Mouse (Mus musculus) liver, embryonic 14.5 days (tissue): ENCODE measurements around the gene Gm49366. TPM values are rescaled to one million over a fixed set of nuclear protein-coding genes. Genes with fewer than 3 reads are reported as not detected.
A peak's percentile ranks its signal among the peaks of the same experiment; 100 is the strongest.
"Not testable (repeated sequence)": the region's sequence is repeated elsewhere in the genome, so short reads cannot be mapped to it uniquely, and the experiment has no call there.

Source experiments
- ATAC-seq: fragments of 200-750 bp; cut with Nextera tagmentation; 2 replicates; pipeline ENCODE4 v1.8.0; 2017; ENCODE audit warnings: moderate number of reproducible peaks, mild to moderate bottlenecking, moderate library complexity; ENCODE audit not compliant: insufficient read depth
- DNase-seq, 3 experiments: peaks; one replicate each; pipeline ENCODE4 v3.0.0-alpha.2; 2012 to 2013; ENCODE audit warnings: low read depth in 3 of 3, low spot score in 3 of 3
- H3K27ac ChIP-seq: fragments of 300-500 bp; sonication (generic); 2 replicates; pipeline ENCODE4 v1.5.1; 2014; ENCODE audit warnings: moderate library complexity, mild to moderate bottlenecking, control low read depth, inconsistent platforms
- H3K27me3 ChIP-seq: fragments of 300-500 bp; sonication (generic); 2 replicates; pipeline ENCODE4 v1.6.1; 2014; ENCODE audit warnings: mild to moderate bottlenecking, low read length, moderate library complexity; ENCODE audit not compliant: control insufficient read depth, insufficient read depth
- H3K36me3 ChIP-seq: fragments of 300-500 bp; sonication (generic); replicated peaks from 2 replicates; pipeline ENCODE4 v1.6.1; 2014; ENCODE audit warnings: low read depth; ENCODE audit not compliant: control insufficient read depth, insufficient read depth
- H3K4me1 ChIP-seq, 2 experiments: fragments of 200-500 bp in 1 of 2; fragments of 300-500 bp in 1 of 2; sonication (generic) in 1 of 2; replicated peaks; 2 replicates each; pipeline ENCODE4 v1.6.1; 2012 to 2014; ENCODE audit warnings: antibody characterized with exemption in 1 of 2, inconsistent platforms in 1 of 2, low read length in 1 of 2; ENCODE audit not compliant: control insufficient read depth in 2 of 2, insufficient read depth in 2 of 2
- H3K4me2 ChIP-seq: fragments of 300-500 bp; sonication (generic); 2 replicates; pipeline ENCODE4 v1.6.1; 2014; ENCODE audit warnings: low read depth, mild to moderate bottlenecking, control low read depth, moderate library complexity
- H3K4me3 ChIP-seq, 2 experiments: fragments of 200-500 bp in 1 of 2; fragments of 300-500 bp in 1 of 2; sonication (generic) in 1 of 2; 2 replicates each; pipeline ENCODE4 v1.5.1; 2012 to 2014; ENCODE audit warnings: low read depth in 2 of 2, low read length in 2 of 2, mild to moderate bottlenecking in 2 of 2, control low read depth in 1 of 2, inconsistent platforms in 1 of 2, moderate library complexity in 1 of 2; ENCODE audit not compliant: insufficient read depth in 1 of 2
- H3K9ac ChIP-seq: fragments of 300-500 bp; sonication (generic); replicated peaks from 2 replicates; pipeline ENCODE4 v1.6.1; 2014; ENCODE audit warnings: mild to moderate bottlenecking, control low read depth, moderate library complexity
- H3K9me3 ChIP-seq: fragments of 300-500 bp; sonication (generic); 2 replicates; pipeline ENCODE4 v1.6.1; 2016; ENCODE audit warnings: low read length, mixed read lengths; ENCODE audit not compliant: control insufficient read depth
- CTCF ChIP-seq: IDR thresholded peaks from 2 replicates; pipeline ENCODE4 v1.5.1; 2016; ENCODE audit warnings: antibody characterized with exemption, low read depth, control low read depth
- EP300 ChIP-seq: IDR thresholded peaks from 2 replicates; pipeline ENCODE4 v1.6.1; 2016; ENCODE audit warnings: antibody characterized with exemption, low read depth
- WGBS: fragments of 180-500 bp; shearing (Covaris S2); extraction: QIAGEN DNeasy Blood & Tissue Kit; methylation state at CpG from one replicate; pipeline ENCODE4 v1.1.7; 2014; ENCODE audit not compliant: insufficient replicate concordance; 5-methylcytosine and 5-hydroxymethylcytosine counted together
- polyA plus RNA-seq, 2 experiments: library from polyadenylated mRNA; depleted of rRNA in 1 of 2; stranded (reverse) in 1 of 2; unstranded in 1 of 2; fragments of >200 nt; fragmentation: Nextera tagmentation in 1 of 2; extraction: Ambion mirVana in 1 of 2; gene quantifications; 2 replicates each; pipeline versions ENCODE4 v1.2.1 to v1.2.3; 2012 to 2014

Gene Gm49366
- polyA plus RNA-seq, 2 experiments: not detected

DNA sequence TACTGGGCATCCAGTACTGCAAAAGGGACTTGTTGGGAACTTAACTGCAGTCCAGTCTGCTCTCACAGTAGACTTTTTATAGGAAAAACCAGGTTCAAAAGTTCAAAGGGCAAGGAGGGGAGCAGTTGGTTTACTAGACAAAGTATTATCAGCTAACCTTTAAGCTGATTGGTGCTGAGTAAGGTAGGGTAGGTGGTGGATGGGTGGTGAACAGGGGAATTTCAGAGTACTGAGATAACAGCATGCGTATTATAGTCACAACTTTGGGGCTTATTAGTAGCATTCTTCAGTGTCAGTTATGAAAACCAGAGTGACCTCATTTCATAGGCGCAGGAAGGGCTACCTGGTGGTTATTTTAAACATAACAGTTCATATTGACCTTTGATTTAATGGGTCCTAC, 60.9 kb downstream of the Gm49366 start:
- WGBS: 45% methylated on average over 2 of the region's 2 CpGs
- TF ChIP-seq CTCF (no peak), EP300 (no peak)
- Histone ChIP-seq H3K9me3 (no peaks in the 10 kb centered on the region), H3K4me2 (no peak overlapping the region), H3K36me3 (no peaks in the 10 kb centered on the region), H3K27me3 (no peaks in the 10 kb centered on the region; the same call in 1 of the 2 replicates), H3K9ac (no peak overlapping the region), H3K4me3 (no peak overlapping the region), H3K4me1 (peaks cover 2 to 9% of the 10 kb centered on the region in 2 experiments; a peak in 2 of 4 replicates), H3K27ac (no peak overlapping the region)
- ATAC-seq: peak; percentile 48; the same call in 1 of the 2 replicates
- DNase-seq: no peak

- ATAC-seq (no peak), DNase-seq (no peak)
- peak overlapping the region; percentile 83; the same call in 1 of the 2 replicates for H3K4me2 ChIP-seq
- TF ChIP-seq CTCF (no peak), EP300 (no peak)
- no peaks in the 10 kb centered on the region; the same call in 1 of the 2 replicates for H3K27me3 ChIP-seq
- H3K9ac ChIP-seq: no peak overlapping the region
- 67% methylated on average over 1 of the region's 1 CpGs for WGBS
- no peaks in the 10 kb centered on the region for H3K36me3 ChIP-seq
- H3K9me3 ChIP-seq: no peaks in the 10 kb centered on the region
- H3K4me1 ChIP-seq: peaks cover 2 to 9% of the 10 kb centered on the region in 2 experiments; a peak in 2 of 4 replicates
- H3K4me3 ChIP-seq: no peak overlapping the region
- H3K27ac ChIP-seq: no peak overlapping the region
Measured at GRCm38 (mm10) chr12:84100071-84100470, 61.3 kb downstream of the Gm49366 start.

GRCm38 (mm10) chr12:84100604-84101492, 62.1 kb downstream of the Gm49366 start, which contains the start of gene Acot6:
TSS of gene Acot6 (plus strand) at chr12:84100654.
- Histone ChIP-seq H3K9ac (peak within 1 kb of the TSS; percentile 57), H3K4me3 (peak within 1 kb of the TSS; percentile 52 to 60), H3K4me2 (peak within 1 kb of the TSS; percentile 83)
- ATAC-seq: peak; percentile 60
- WGBS: under 1% methylated on average over 63 of the region's 80 CpGs
- not testable (repeated sequence) for H3K27ac ChIP-seq, H3K27me3 ChIP-seq, H3K36me3 ChIP-seq, H3K9me3 ChIP-seq, H3K4me1 ChIP-seq
- peak in 1 of 3 experiments; percentile 36 for DNase-seq

DNA sequence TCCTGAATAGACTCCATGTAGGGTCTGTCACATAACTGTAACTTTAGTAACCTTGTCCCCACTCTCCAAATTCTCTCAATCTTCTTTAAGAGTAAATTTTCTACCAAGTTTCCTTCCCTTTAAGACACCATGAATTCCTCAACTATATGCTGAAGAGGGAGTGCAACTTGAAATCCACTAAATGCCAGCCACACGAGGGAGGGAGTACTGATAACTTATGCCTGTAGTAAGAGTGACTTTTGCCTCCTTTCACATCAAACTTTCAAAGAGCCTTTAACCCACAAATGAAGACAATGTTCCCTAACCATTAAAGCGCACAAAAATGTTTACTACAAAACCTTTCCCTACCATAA, 62.7 kb downstream of the Gm49366 start:
- Histone ChIP-seq H3K4me1 (peaks cover 2 to 9% of the 10 kb centered on the region in 2 experiments; a peak in 2 of 4 replicates), H3K36me3 (no peaks in the 10 kb centered on the region), H3K9me3 (no peaks in the 10 kb centered on the region), H3K4me3 (peak overlapping the region; percentile 52 to 60), H3K27me3 (no peaks in the 10 kb centered on the region; the same call in 1 of the 2 replicates), H3K4me2 (peak overlapping the region; percentile 83), H3K27ac (no peak overlapping the region), H3K9ac (no peak overlapping the region; the same call in 1 of the 2 replicates)
- 43% methylated on average over 2 of the region's 2 CpGs for WGBS
- TF ChIP-seq EP300 (no peak), CTCF (no peak)
- ATAC-seq (no peak), DNase-seq (no peak)

GRCm38 (mm10) chr12:84107012-84107411, 68.3 kb downstream of the Gm49366 start:
- H3K4me1 ChIP-seq: no peaks in the 10 kb centered on the region
- DNase-seq (no peak), ATAC-seq (no peak)
- H3K4me2 ChIP-seq: no peak overlapping the region
- H3K9me3 ChIP-seq: no peaks in the 10 kb centered on the region
- WGBS: 69% methylated on average over 3 of the region's 3 CpGs
- no peaks in the 10 kb centered on the region for H3K27me3 ChIP-seq
- TF ChIP-seq EP300 (no peak), CTCF (no peak)
- H3K4me3 ChIP-seq: no peak overlapping the region
- no peak overlapping the region for H3K27ac ChIP-seq
- no peaks in the 10 kb centered on the region for H3K36me3 ChIP-seq
- H3K9ac ChIP-seq: no peak overlapping the region
